In genomic region chr9:114394677-114395076, GRCm38 (mm10) we compare ENCODE assay signal across 22 mouse cellular contexts. TPM values are rescaled to one million over a fixed set of nuclear protein-coding genes. Genes with fewer than 3 reads are reported as not detected.
A peak's percentile ranks its signal among the peaks of the same experiment; 100 is the strongest.
DNase-seq lines count a peak whose midpoint lies in the region; ATAC-seq and TF ChIP-seq lines count a peak whose summit lies in the region.
"Had no signal": no experiment of that assay in that cellular context is flagged by ENCODE, and none has a peak within 500 bp of the region (broad histone marks: within the 10 kb centered on the region; RNA-seq: fewer than 3 reads in every experiment).

No protein-coding gene starts in this region.

- no peaks in the 10 kb centered on the region for H3K36me3 ChIP-seq in liver, embryonic 12.5 days
- H3K36me3 ChIP-seq in liver, embryonic 11.5 days (ENCODE audit: control insufficient read depth, insufficient read depth, low read length), result no peaks in the 10 kb centered on the region
- peaks cover 0 to 18% of the 10 kb centered on the region in 2 experiments; a peak in 2 of 4 replicates for H3K36me3 ChIP-seq in MEL (ENCODE audit: control insufficient read depth in 1 of 2, insufficient read depth in 2 of 2, low read length in 2 of 2)
- no peaks in the 10 kb centered on the region for H3K36me3 ChIP-seq in intestine, postnatal 0 days (ENCODE audit: control insufficient read depth, insufficient read depth)
- H3K36me3 ChIP-seq in forebrain, embryonic 15.5 days, result no peaks in the 10 kb centered on the region
- H3K36me3 ChIP-seq: embryonic facial prominence, embryonic 12.5 days; heart, embryonic 15.5 days; kidney, embryonic 15.5 days; neural tube, embryonic 12.5 days had no signal

- TF ChIP-seq CTCF in MEL (IDR thresholded peaks at IDR 0.05 in 2 of 3, conservative IDR thresholded peaks at IDR 0.05 in 1 of 3; ENCODE audit: control insufficient read depth in 1 of 3, insufficient read depth in 1 of 3, low read depth in 2 of 3, low read length in 3 of 3, poor library complexity in 1 of 3, severe bottlenecking in 1 of 3), result no peak
- TF ChIP-seq CTCF in intestine, postnatal 0 days (IDR thresholded peaks at IDR 0.05; ENCODE audit: low read depth), result no peak

- no peaks in the 10 kb centered on the region for H3K27me3 ChIP-seq in liver, embryonic 12.5 days (replicated peaks)
- H3K27me3 ChIP-seq in liver, embryonic 11.5 days (replicated peaks; ENCODE audit: control insufficient read depth, insufficient read depth, low read length), result no peaks in the 10 kb centered on the region; the same call in 1 of the 2 replicates
- no peaks in the 10 kb centered on the region for H3K27me3 ChIP-seq in MEL (ENCODE audit: control insufficient read depth in 1 of 2, insufficient read depth in 2 of 2, low read length in 2 of 2)
- no peaks in the 10 kb centered on the region for H3K27me3 ChIP-seq in intestine, postnatal 0 days (replicated peaks; ENCODE audit: control insufficient read depth, insufficient read depth, low read length)
- no peaks in the 10 kb centered on the region for H3K27me3 ChIP-seq in forebrain, embryonic 15.5 days
- H3K27me3 ChIP-seq: embryonic facial prominence, embryonic 12.5 days; heart, embryonic 15.5 days; kidney, embryonic 15.5 days; neural tube, embryonic 12.5 days had no signal

- no peak for DNase-seq in liver, embryonic 11.5 days (ENCODE audit: low spot score)
- DNase-seq in 416B (ENCODE audit: low read depth) (peak; percentile 61), MEL (ENCODE audit: low read depth, low spot score) (peak; percentile 56)
- no peak for DNase-seq in testis, postnatal 14 days (ENCODE audit: low spot score)
- DNase-seq: adrenal gland, postnatal 25 days; cerebellum, adult 9-11 months; gastrocnemius, postnatal 25 days; heart, postnatal 4 days; kidney, adult 11 months; kidney, postnatal 36 days; layer of hippocampus, postnatal 36 days; liver, postnatal 0 days; midbrain, embryonic 14.5 days; right cerebral cortex, postnatal 14 days had no signal

- no peak overlapping the region for H3K4me2 ChIP-seq in liver, embryonic 12.5 days
- no peak overlapping the region for H3K4me2 ChIP-seq in liver, embryonic 11.5 days
- no peak overlapping the region; the same call in 1 of the 2 replicates for H3K4me2 ChIP-seq in intestine, postnatal 0 days (replicated peaks; ENCODE audit: low read depth)
- no peak overlapping the region for H3K4me2 ChIP-seq in forebrain, embryonic 15.5 days (replicated peaks)
- H3K4me2 ChIP-seq: embryonic facial prominence, embryonic 12.5 days; heart, embryonic 15.5 days; hindbrain, embryonic 14.5 days; kidney, embryonic 15.5 days; neural tube, embryonic 12.5 days had no signal

- peaks cover 45% of the 10 kb centered on the region for H3K4me1 ChIP-seq in liver, embryonic 12.5 days
- peaks cover 11% of the 10 kb centered on the region for H3K4me1 ChIP-seq in liver, embryonic 11.5 days (replicated peaks; ENCODE audit: control insufficient read depth, insufficient read depth, low read length)
- peaks cover 10 to 21% of the 10 kb centered on the region in 2 experiments for H3K4me1 ChIP-seq in MEL (ENCODE audit: control insufficient read depth in 1 of 2, insufficient read depth in 2 of 2, low read length in 2 of 2)
- H3K4me1 ChIP-seq in intestine, postnatal 0 days (replicated peaks; ENCODE audit: control insufficient read depth, insufficient read depth, low read length), result 0 out of 2 replicates have a peak, but pooled peaks cover 4% of the 10 kb centered on the region
- peaks cover 5% of the 10 kb centered on the region; the same call in 1 of the 2 replicates for H3K4me1 ChIP-seq in forebrain, embryonic 15.5 days
- H3K4me1 ChIP-seq: embryonic facial prominence, embryonic 12.5 days; neural tube, embryonic 12.5 days had no signal

- no peaks in the 10 kb centered on the region for H3K9me3 ChIP-seq in liver, embryonic 12.5 days (replicated peaks)
- no peaks in the 10 kb centered on the region for H3K9me3 ChIP-seq in liver, embryonic 11.5 days (ENCODE audit: control insufficient read depth, low read length)
- no peaks in the 10 kb centered on the region for H3K9me3 ChIP-seq in MEL (replicated peaks; ENCODE audit: insufficient read depth, low read length)
- H3K9me3 ChIP-seq in intestine, postnatal 0 days (ENCODE audit: control insufficient read depth), result no peaks in the 10 kb centered on the region
- H3K9me3 ChIP-seq in forebrain, embryonic 15.5 days, result no peaks in the 10 kb centered on the region
- H3K9me3 ChIP-seq: embryonic facial prominence, embryonic 12.5 days; heart, embryonic 15.5 days; kidney, embryonic 15.5 days; neural tube, embryonic 12.5 days had no signal

- H3K27ac ChIP-seq in liver, embryonic 12.5 days, result 0 out of 2 replicates have a peak overlapping the region, but pooled peaks have one; percentile 14
- no peak overlapping the region for H3K27ac ChIP-seq in liver, embryonic 11.5 days (ENCODE audit: low read depth, low read length)
- peak overlapping the region; percentile 66 for H3K27ac ChIP-seq in MEL (ENCODE audit: control insufficient read depth, low read depth, low read length)
- H3K27ac ChIP-seq in intestine, postnatal 0 days (ENCODE audit: low read depth, low read length), result peak overlapping the region; percentile 83
- H3K27ac ChIP-seq in forebrain, embryonic 15.5 days (replicated peaks), result no peak overlapping the region
- H3K27ac ChIP-seq: embryonic facial prominence, embryonic 12.5 days; heart, embryonic 15.5 days; hindbrain, embryonic 14.5 days; kidney, embryonic 15.5 days; neural tube, embryonic 12.5 days had no signal

- no peak for ATAC-seq in liver, embryonic 12.5 days
- ATAC-seq in liver, embryonic 11.5 days (replicated peaks; ENCODE audit: low FRiP score), result no peak
- peak; percentile 41 for ATAC-seq in intestine, postnatal 0 days
- no peak for ATAC-seq in forebrain, embryonic 15.5 days (replicated peaks)
- ATAC-seq: liver, postnatal 0 days had no signal

- H3K9ac ChIP-seq in liver, embryonic 12.5 days, result no peak overlapping the region
- H3K9ac ChIP-seq in liver, embryonic 11.5 days (ENCODE audit: low read depth, low read length), result no peak overlapping the region
- peak overlapping the region; percentile 52 for H3K9ac ChIP-seq in MEL (ENCODE audit: control insufficient read depth, low read depth, low read length, poor library complexity, severe bottlenecking)
- no peak overlapping the region for H3K9ac ChIP-seq in intestine, postnatal 0 days (ENCODE audit: low read depth, low read length)
- no peak overlapping the region for H3K9ac ChIP-seq in forebrain, embryonic 15.5 days (replicated peaks)
- H3K9ac ChIP-seq: embryonic facial prominence, embryonic 12.5 days; heart, embryonic 15.5 days; hindbrain, embryonic 14.5 days; kidney, embryonic 15.5 days; liver, postnatal 0 days; neural tube, embryonic 12.5 days had no signal

- TF ChIP-seq POLR2A in MEL (IDR thresholded peaks at IDR 0.05; ENCODE audit: control insufficient read depth in 1 of 2, insufficient read depth in 1 of 2, low read depth in 1 of 2, low read length in 2 of 2, poor library complexity in 1 of 2), result no peak; a peak in 1 of 4 replicates

- TF ChIP-seq RAD21 in MEL (IDR thresholded peaks at IDR 0.05; ENCODE audit: low read depth, low read length), result no peak

- no peak overlapping the region for H3K4me3 ChIP-seq in liver, embryonic 12.5 days
- H3K4me3 ChIP-seq in liver, embryonic 11.5 days (ENCODE audit: low read depth, low read length), result no peak overlapping the region
- peak overlapping the region; percentile 29 to 47; a peak in 3 of 4 replicates for H3K4me3 ChIP-seq in MEL (ENCODE audit: control insufficient read depth in 1 of 2, insufficient read depth in 1 of 2, low read depth in 2 of 2, low read length in 2 of 2)
- H3K4me3 ChIP-seq in intestine, postnatal 0 days (ENCODE audit: low read depth, low read length), result no peak overlapping the region
- H3K4me3 ChIP-seq in forebrain, embryonic 15.5 days, result no peak overlapping the region
- H3K4me3 ChIP-seq: embryonic facial prominence, embryonic 12.5 days; heart, embryonic 15.5 days; kidney, embryonic 15.5 days; neural tube, embryonic 12.5 days had no signal

- peaks cover 6% of the 10 kb centered on the region for H3K79me2 ChIP-seq in MEL (ENCODE audit: control insufficient read depth, insufficient read depth, low read length, poor library complexity)

- WGBS in liver, embryonic 12.5 days (ENCODE audit: insufficient replicate concordance), result 41% methylated on average over 8 of the region's 8 CpGs
- 46% methylated on average over 8 of the region's 8 CpGs for WGBS in liver, embryonic 11.5 days
- 36% methylated on average over 8 of the region's 8 CpGs for WGBS in intestine, postnatal 0 days
- 88% methylated on average over 8 of the region's 8 CpGs for WGBS in forebrain, embryonic 15.5 days

- peak in 1 of 2 experiments; percentile 53; a peak in 3 of 4 replicates for TF ChIP-seq EP300 in MEL (IDR thresholded peaks at IDR 0.05; ENCODE audit: low read depth in 1 of 2, low read length in 2 of 2)

RNA-seq across cellular contexts. Expression of gene Crtap, which starts 4.2 kb away (rescaled TPM):
- polyA plus RNA-seq in liver, embryonic 12.5 days (2016; fragmentation: Nextera tagmentation; extraction: Ambion mirVana), result 33.2 and 33.8 TPM in 2 replicates
- polyA plus RNA-seq in liver, embryonic 11.5 days (2014; fragmentation: Nextera tagmentation; extraction: Ambion mirVana), result 45.7 and 46.8 TPM in 2 replicates
- 17.3 and 21.5 TPM in 2 replicates for total RNA-seq in MEL (2012; rRNA removed)
- polyA plus RNA-seq in MEL (2012; ENCODE audit: insufficient read depth in 1 of 2, insufficient read length in 2 of 2, low read depth in 1 of 2, low replicate concordance in 2 of 2, missing spikeins in 1 of 2), result 10 to 100 TPM in 1 of 2 experiments, not detected in 1; 62.2 TPM
- polyA plus RNA-seq in intestine, postnatal 0 days (2015; fragmentation: Nextera tagmentation; extraction: Ambion mirVana), result 57.3 and 58.3 TPM in 2 replicates
- polyA plus RNA-seq in forebrain, embryonic 15.5 days (2015; fragmentation: Nextera tagmentation; extraction: Ambion mirVana), result 19.9 and 20.2 TPM in 2 replicates

RNA-seq across cellular contexts. Expression of gene Glb1, which starts 6.2 kb away (rescaled TPM):
- polyA plus RNA-seq in liver, embryonic 12.5 days (2016; fragmentation: Nextera tagmentation; extraction: Ambion mirVana), result 16.7 and 17.7 TPM in 2 replicates
- 26.4 and 28.8 TPM in 2 replicates for polyA plus RNA-seq in liver, embryonic 11.5 days (2014; fragmentation: Nextera tagmentation; extraction: Ambion mirVana)
- 7.0 and 8.1 TPM in 2 replicates for total RNA-seq in MEL (2012; rRNA removed)
- polyA plus RNA-seq in MEL (2012; ENCODE audit: insufficient read depth in 1 of 2, insufficient read length in 2 of 2, low read depth in 1 of 2, low replicate concordance in 2 of 2, missing spikeins in 1 of 2), result 10 to 100 TPM in 1 of 2 experiments, not detected in 1; 15.7 TPM
- polyA plus RNA-seq in intestine, postnatal 0 days (2015; fragmentation: Nextera tagmentation; extraction: Ambion mirVana), result 491 and 524 TPM in 2 replicates
- 21.6 and 21.9 TPM in 2 replicates for polyA plus RNA-seq in forebrain, embryonic 15.5 days (2015; fragmentation: Nextera tagmentation; extraction: Ambion mirVana)

RNA-seq across cellular contexts. Expression of gene Tmppe, which starts 6.2 kb away (rescaled TPM):
- 4.7 and 4.8 TPM in 2 replicates for polyA plus RNA-seq in liver, embryonic 12.5 days (2016; fragmentation: Nextera tagmentation; extraction: Ambion mirVana)
- polyA plus RNA-seq in liver, embryonic 11.5 days (2014; fragmentation: Nextera tagmentation; extraction: Ambion mirVana), result 5.3 and 5.7 TPM in 2 replicates
- 7.1 and 7.5 TPM in 2 replicates for total RNA-seq in MEL (2012; rRNA removed)
- 1 to 10 TPM in 1 of 2 experiments, not detected in 1; 9.2 TPM for polyA plus RNA-seq in MEL (2012; ENCODE audit: insufficient read depth in 1 of 2, insufficient read length in 2 of 2, low read depth in 1 of 2, low replicate concordance in 2 of 2, missing spikeins in 1 of 2)
- 25.7 and 30.0 TPM in 2 replicates for polyA plus RNA-seq in intestine, postnatal 0 days (2015; fragmentation: Nextera tagmentation; extraction: Ambion mirVana)
- polyA plus RNA-seq in forebrain, embryonic 15.5 days (2015; fragmentation: Nextera tagmentation; extraction: Ambion mirVana), result 7.5 and 7.7 TPM in 2 replicates

Comparison
In these comparisons a context has a peak if more than half of its experiments do, and no peak if none do; other contexts are left out.
1. H3K27ac ChIP-seq: peak in liver, embryonic 12.5 days (single experiment), MEL (single experiment) and intestine, postnatal 0 days (single experiment); none in liver, embryonic 11.5 days (single experiment) and forebrain, embryonic 15.5 days (single experiment).
2. H3K4me3 ChIP-seq: peak in MEL (2 of 2); none in liver, embryonic 12.5 days (single experiment), liver, embryonic 11.5 days (single experiment), intestine, postnatal 0 days (single experiment) and forebrain, embryonic 15.5 days (single experiment).
3. DNase-seq: peak in 416B (single experiment) and MEL (single experiment); none in liver, embryonic 11.5 days (single experiment) and testis, postnatal 14 days (single experiment).
4. RNA of gene Glb1, which starts 6.2 kb away (polyA plus RNA-seq): 491 to 524 TPM in intestine, postnatal 0 days; 26.4 to 28.8 TPM in liver, embryonic 11.5 days, 21.6 to 21.9 TPM in forebrain, embryonic 15.5 days, 16.7 to 17.7 TPM in liver, embryonic 12.5 days and 15.7 TPM in MEL; every median in the first group is over 10 times any median in the second.